Mouse (Mus musculus) neutrophil, adult 65 days (primary cell): ENCODE measurements around the gene Spic. TPM values are rescaled to one million over a fixed set of nuclear protein-coding genes. Genes with fewer than 3 reads are reported as not detected.

Experiments
- total RNA-seq: library from RNA; stranded (reverse); gene quantifications from 2 replicates; pipeline ENCODE4 v1.2.4, GENCODE M21; 2023

Gene Spic
- total RNA-seq: 0.43 TPM in 1 of 2 replicates, not detected in the other

DNA sequence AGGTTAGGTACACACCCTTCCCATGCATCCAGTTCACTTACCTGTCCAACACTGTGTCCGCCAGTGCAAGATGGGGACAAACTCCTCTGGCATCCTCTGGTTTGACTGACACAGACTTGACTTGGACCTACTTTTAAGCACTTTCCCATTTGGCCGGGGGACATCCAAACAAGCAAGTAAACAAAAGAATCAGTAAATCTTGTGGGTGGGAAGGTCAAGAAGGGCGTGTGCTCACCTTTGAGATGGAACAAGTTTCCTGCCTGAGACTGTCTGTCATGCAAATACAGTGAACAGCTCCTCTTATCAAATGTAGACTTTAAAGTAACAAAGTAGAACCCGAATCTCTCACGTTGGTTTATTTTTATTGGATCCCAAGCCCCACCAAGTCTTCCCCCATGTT, at the start of gene Spic:
Gene Spic (minus strand): TSS at position 91 of the 400 bp plus-strand sequence.

DNA sequence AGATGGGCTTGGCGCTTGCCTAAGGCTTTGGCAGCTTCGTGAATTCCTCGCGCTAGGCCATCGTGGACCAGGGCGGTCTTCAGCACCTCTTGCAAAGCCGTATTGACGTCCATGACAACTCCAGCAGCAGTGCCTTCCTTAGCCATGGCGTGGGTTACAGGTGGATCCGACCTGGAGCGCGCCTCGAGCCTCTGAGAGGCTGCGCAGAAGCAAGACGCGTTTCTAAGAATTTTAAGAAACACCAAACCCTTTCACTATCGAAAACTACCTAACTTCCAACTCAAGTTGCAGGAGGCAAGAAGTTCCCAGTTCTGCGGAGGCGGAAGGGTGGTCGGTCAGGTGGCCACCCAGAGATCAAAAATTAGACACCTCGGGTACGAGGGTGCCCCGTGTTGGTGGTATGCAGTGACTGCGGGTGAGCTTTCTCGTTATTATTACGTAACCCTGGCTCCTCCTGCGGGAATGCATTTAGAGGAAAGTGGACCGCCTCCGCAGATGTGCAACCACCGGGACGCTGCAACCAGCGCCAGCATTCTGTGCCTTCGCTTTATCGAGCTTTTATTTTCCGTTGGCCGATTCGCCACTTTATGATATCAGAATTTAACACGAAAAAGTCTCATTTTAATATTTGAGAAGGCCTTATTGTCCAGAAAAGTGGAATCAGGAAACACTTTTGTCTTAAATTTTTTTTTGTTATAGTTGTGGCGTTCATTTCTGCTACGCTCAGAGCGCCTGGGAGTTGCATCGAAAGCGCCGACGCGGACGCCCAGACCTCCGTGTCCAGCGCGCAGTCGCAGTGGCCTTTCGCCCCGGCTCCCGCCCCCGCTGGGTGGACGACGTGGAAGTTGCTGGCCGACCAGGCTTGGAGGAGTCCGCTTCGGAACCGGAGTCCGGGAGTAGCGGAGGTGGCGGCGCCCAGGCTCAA, 46.0 kb upstream of the Spic start, which contains the start of gene Arl1:
Gene Arl1 (plus strand): TSS at position 288 of the 925 bp plus-strand sequence.

Other genes starting within 250 kb of the Spic start
- gene Sycp3, start 225.4 kb downstream of the Spic start, total RNA-seq: not detected in 2 replicates
- 7.9 and 10.7 TPM in 2 replicates for gene Chpt1, start 180.9 kb downstream of the Spic start, total RNA-seq
- not detected in 2 replicates for gene Mybpc1, start 79.9 kb downstream of the Spic start, total RNA-seq
- 29.7 and 31.0 TPM in 2 replicates for gene Arl1, start 45.8 kb upstream of the Spic start, total RNA-seq
- 8.2 and 10.1 TPM in 2 replicates for gene Utp20, start 141.8 kb upstream of the Spic start, total RNA-seq
- gene Slc5a8, start 201.0 kb upstream of the Spic start, total RNA-seq: not detected in 2 replicates